Mouse (Mus musculus): ENCODE results near the gene Wfdc2.

DNA sequence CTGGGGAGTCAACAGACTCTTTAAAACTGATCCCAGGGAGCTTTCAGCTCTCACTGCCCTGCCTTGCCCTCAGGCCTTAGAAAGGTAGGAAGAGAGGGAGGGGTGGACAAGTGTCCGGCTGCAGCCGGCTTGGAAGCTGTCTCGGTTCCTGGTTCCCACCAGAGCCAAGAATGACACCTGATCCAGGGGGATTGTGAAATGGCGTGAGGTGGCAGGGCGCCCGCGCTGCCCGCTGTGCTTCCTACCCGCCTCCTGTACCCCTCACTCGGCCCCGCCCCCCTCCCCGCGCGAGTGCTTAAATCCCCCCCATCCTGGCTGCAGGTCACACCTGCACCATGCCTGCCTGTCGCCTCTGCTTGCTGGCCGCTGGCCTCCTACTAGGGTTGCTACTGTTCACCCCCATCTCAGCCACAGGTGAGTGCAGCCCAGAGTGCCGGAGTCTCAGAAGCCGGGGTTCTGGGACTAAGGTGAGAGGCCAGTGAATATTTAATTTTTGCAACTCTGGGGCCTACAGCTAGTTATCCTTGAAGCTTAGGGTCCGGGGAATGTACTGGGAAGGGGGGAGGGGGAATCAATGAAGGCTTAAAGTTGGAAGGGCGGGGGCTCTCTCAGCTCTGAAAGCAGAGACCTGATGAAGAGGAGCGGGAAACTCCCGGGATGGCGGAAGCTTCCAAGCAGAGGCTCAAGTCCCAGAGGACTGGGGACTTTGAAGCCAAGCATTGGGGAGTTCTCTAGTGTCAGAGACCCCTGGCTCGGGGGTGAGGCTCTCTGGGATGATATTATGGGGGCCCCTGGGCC lies at the start of gene Wfdc2:
- TF ChIP-seq CTCF (IDR thresholded peaks at IDR 0.05; ENCODE audit: control insufficient read depth, insufficient read depth, low read length) (no peak), POLR2A (IDR thresholded peaks at IDR 0.05; ENCODE audit: borderline replicate concordance, control insufficient read depth, low read depth, low read length) (no peak)
